Mouse (Mus musculus): ENCODE measurements around the gene Sgip1. TPM values are rescaled to one million over a fixed set of nuclear protein-coding genes. Genes with fewer than 3 reads are reported as not detected.

Sgip1 gene
- polyA plus RNA-seq, 1 experiment: 0.63 TPM

- no peaks in the 10 kb centered on the region for H3K36me3 ChIP-seq (ENCODE audit: control insufficient read depth, insufficient read depth, low read length)
- H3K4me1 ChIP-seq (replicated peaks; ENCODE audit: control insufficient read depth, insufficient read depth, low read length): peaks cover 3% of the 10 kb centered on the region; the same call in 1 of the 2 replicates
- no peak overlapping the region for H3K4me3 ChIP-seq (ENCODE audit: control insufficient read depth, insufficient read depth, low read length)
- TF ChIP-seq CTCF (IDR thresholded peaks at IDR 0.05; ENCODE audit: borderline replicate concordance, control insufficient read depth, extremely low read depth, insufficient read depth, low read length, poor library complexity) (no peak), POLR2A (IDR thresholded peaks at IDR 0.05; ENCODE audit: control insufficient read depth, extremely low read depth, insufficient read depth, low read length, poor library complexity) (no peak)
- no peak overlapping the region for H3K27ac ChIP-seq (ENCODE audit: control insufficient read depth, insufficient read depth, low read length)
- no peak for DNase-seq
- WGBS: 93% methylated on average over 2 of the region's 2 CpGs
- no peaks in the 10 kb centered on the region for H3K27me3 ChIP-seq (ENCODE audit: control insufficient read depth, insufficient read depth, low read length)
Observed at GRCm38 (mm10) chr4:102895866-102896265, 154.8 kb downstream of the Sgip1 start.

- Histone ChIP-seq H3K36me3 (ENCODE audit: control insufficient read depth, insufficient read depth, low read length) (no peaks in the 10 kb centered on the region), H3K27ac (ENCODE audit: control insufficient read depth, insufficient read depth, low read length) (no peak overlapping the region), H3K4me1 (replicated peaks; ENCODE audit: control insufficient read depth, insufficient read depth, low read length) (peaks cover 3% of the 10 kb centered on the region; the same call in 1 of the 2 replicates), H3K27me3 (ENCODE audit: control insufficient read depth, insufficient read depth, low read length) (no peaks in the 10 kb centered on the region), H3K4me3 (ENCODE audit: control insufficient read depth, insufficient read depth, low read length) (no peak overlapping the region)
- DNase-seq: no peak
- TF ChIP-seq POLR2A (IDR thresholded peaks at IDR 0.05; ENCODE audit: control insufficient read depth, extremely low read depth, insufficient read depth, low read length, poor library complexity): no peak
- no peak for TF ChIP-seq CTCF (IDR thresholded peaks at IDR 0.05; ENCODE audit: borderline replicate concordance, control insufficient read depth, extremely low read depth, insufficient read depth, low read length, poor library complexity)
- 93% methylated on average over 4 of the region's 4 CpGs for WGBS
Observed at GRCm38 (mm10) chr4:102898987-102899386, 157.9 kb downstream of the Sgip1 start.

- 97% methylated on average over 5 of the region's 5 CpGs for WGBS
Observed at GRCm38 (mm10) chr4:102899683-102900082, 158.6 kb downstream of the Sgip1 start.

GRCm38 (mm10) chr4:102900166-102900565 is 159.1 kb downstream of the Sgip1 start:
- H3K36me3 ChIP-seq (ENCODE audit: control insufficient read depth, insufficient read depth, low read length): no peaks in the 10 kb centered on the region
- H3K27ac ChIP-seq (ENCODE audit: control insufficient read depth, insufficient read depth, low read length): no peak overlapping the region
- no peak overlapping the region for H3K4me3 ChIP-seq (ENCODE audit: control insufficient read depth, insufficient read depth, low read length)
- no peaks in the 10 kb centered on the region for H3K27me3 ChIP-seq (ENCODE audit: control insufficient read depth, insufficient read depth, low read length)
- H3K4me1 ChIP-seq (replicated peaks; ENCODE audit: control insufficient read depth, insufficient read depth, low read length): peaks cover 3% of the 10 kb centered on the region; the same call in 1 of the 2 replicates
- 66% methylated on average over 6 of the region's 6 CpGs for WGBS
- TF ChIP-seq CTCF (IDR thresholded peaks at IDR 0.05; ENCODE audit: borderline replicate concordance, control insufficient read depth, extremely low read depth, insufficient read depth, low read length, poor library complexity) (no peak), POLR2A (IDR thresholded peaks at IDR 0.05; ENCODE audit: control insufficient read depth, extremely low read depth, insufficient read depth, low read length, poor library complexity) (no peak)
- peak; percentile 24 for DNase-seq

More at GRCm38 (mm10) chr4:102899683-102900082, 158.6 kb downstream of the Sgip1 start:
- Histone ChIP-seq H3K27ac (ENCODE audit: control insufficient read depth, insufficient read depth, low read length) (no peak overlapping the region), H3K4me1 (replicated peaks; ENCODE audit: control insufficient read depth, insufficient read depth, low read length) (peaks cover 3% of the 10 kb centered on the region; the same call in 1 of the 2 replicates), H3K27me3 (ENCODE audit: control insufficient read depth, insufficient read depth, low read length) (no peaks in the 10 kb centered on the region), H3K4me3 (ENCODE audit: control insufficient read depth, insufficient read depth, low read length) (no peak overlapping the region), H3K36me3 (ENCODE audit: control insufficient read depth, insufficient read depth, low read length) (no peaks in the 10 kb centered on the region)
- TF ChIP-seq POLR2A (IDR thresholded peaks at IDR 0.05; ENCODE audit: control insufficient read depth, extremely low read depth, insufficient read depth, low read length, poor library complexity) (no peak), CTCF (IDR thresholded peaks at IDR 0.05; ENCODE audit: borderline replicate concordance, control insufficient read depth, extremely low read depth, insufficient read depth, low read length, poor library complexity) (no peak)
- DNase-seq: no peak

GRCm38 (mm10) chr4:102907843-102908427 is 166.8 kb downstream of the Sgip1 start:
- 83% methylated on average over 7 of the region's 7 CpGs for WGBS
- TF ChIP-seq CTCF (IDR thresholded peaks at IDR 0.05; ENCODE audit: borderline replicate concordance, control insufficient read depth, extremely low read depth, insufficient read depth, low read length, poor library complexity) (no peak), POLR2A (IDR thresholded peaks at IDR 0.05; ENCODE audit: control insufficient read depth, extremely low read depth, insufficient read depth, low read length, poor library complexity) (no peak)

GRCm38 (mm10) chr4:102910191-102910590 is 169.1 kb downstream of the Sgip1 start:
- WGBS: 96% methylated on average over 4 of the region's 4 CpGs
- Histone ChIP-seq H3K4me1 (replicated peaks; ENCODE audit: control insufficient read depth, insufficient read depth, low read length) (no peaks in the 10 kb centered on the region), H3K27me3 (ENCODE audit: control insufficient read depth, insufficient read depth, low read length) (no peaks in the 10 kb centered on the region), H3K36me3 (ENCODE audit: control insufficient read depth, insufficient read depth, low read length) (no peaks in the 10 kb centered on the region), H3K27ac (ENCODE audit: control insufficient read depth, insufficient read depth, low read length) (no peak overlapping the region), H3K4me3 (ENCODE audit: control insufficient read depth, insufficient read depth, low read length) (no peak overlapping the region)
- no peak for DNase-seq
- TF ChIP-seq POLR2A (IDR thresholded peaks at IDR 0.05; ENCODE audit: control insufficient read depth, extremely low read depth, insufficient read depth, low read length, poor library complexity) (no peak), CTCF (IDR thresholded peaks at IDR 0.05; ENCODE audit: borderline replicate concordance, control insufficient read depth, extremely low read depth, insufficient read depth, low read length, poor library complexity) (no peak)

More at GRCm38 (mm10) chr4:102907843-102908427, 166.8 kb downstream of the Sgip1 start:
- Histone ChIP-seq H3K4me3 (ENCODE audit: control insufficient read depth, insufficient read depth, low read length) (no peak overlapping the region), H3K27me3 (ENCODE audit: control insufficient read depth, insufficient read depth, low read length) (no peaks in the 10 kb centered on the region), H3K27ac (ENCODE audit: control insufficient read depth, insufficient read depth, low read length) (no peak overlapping the region), H3K4me1 (replicated peaks; ENCODE audit: control insufficient read depth, insufficient read depth, low read length) (no peaks in the 10 kb centered on the region), H3K36me3 (ENCODE audit: control insufficient read depth, insufficient read depth, low read length) (no peaks in the 10 kb centered on the region)
- DNase-seq: no peak
